Comparison of ENCODE assay signal across 9 mouse cellular contexts in the genomic region with DNA sequence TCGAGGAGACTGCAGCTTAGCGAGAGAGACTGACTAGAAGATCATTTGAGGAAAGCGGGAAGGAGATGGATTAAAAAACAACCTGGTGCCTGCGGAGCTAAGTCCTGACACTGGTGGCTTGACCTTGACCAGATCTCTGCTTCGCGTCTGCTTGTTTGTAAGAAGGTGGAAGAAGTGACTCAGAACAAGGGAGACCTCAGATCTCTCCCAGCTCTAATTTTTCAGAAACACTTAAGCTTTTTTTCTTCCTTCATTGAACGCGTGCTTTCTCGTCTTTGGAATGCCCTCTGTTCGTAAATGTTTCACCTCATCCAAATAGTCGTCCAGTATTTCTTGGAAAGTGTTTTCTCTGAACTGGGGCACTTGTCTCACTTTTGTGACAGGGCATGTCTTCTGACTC. TPM values are rescaled to one million over a fixed set of nuclear protein-coding genes. Genes with fewer than 3 reads are reported as not detected.
A peak's percentile ranks its signal among the peaks of the same experiment; 100 is the strongest.
DNase-seq lines count a peak whose midpoint lies in the region; ATAC-seq and TF ChIP-seq lines count a peak whose summit lies in the region.
"Had no signal": no experiment of that assay in that cellular context is flagged by ENCODE, and none has a peak within 500 bp of the region (broad histone marks: within the 10 kb centered on the region; RNA-seq: fewer than 3 reads in every experiment).

No protein-coding gene starts in this region.

- H3K27ac ChIP-seq in cerebellum, adult 2 months (ENCODE audit: insufficient read depth, low read length): no peak overlapping the region
- H3K27ac ChIP-seq in ES-E14 (ENCODE audit: insufficient read depth, low read depth, low read length, poor library complexity, severe bottlenecking): no peak overlapping the region
- peak overlapping the region; percentile 46 for H3K27ac ChIP-seq in hindbrain, embryonic 16.5 days (ENCODE audit: low read depth, low read length)
- peak overlapping the region; percentile 95 for H3K27ac ChIP-seq in midbrain, embryonic 10.5 days (replicated peaks)

- no peak for TF ChIP-seq CTCF in cerebellum, adult 2 months (IDR thresholded peaks at IDR 0.05; ENCODE audit: borderline replicate concordance, insufficient read depth, low read depth, low read length)

- peak overlapping the region; percentile 66 for H3K4me2 ChIP-seq in hindbrain, embryonic 16.5 days (ENCODE audit: low read length)

- H3K9me3 ChIP-seq in ES-E14 (ENCODE audit: control insufficient read depth, insufficient read depth, low read depth, low read length): no peaks in the 10 kb centered on the region
- no peaks in the 10 kb centered on the region for H3K9me3 ChIP-seq in hindbrain, embryonic 16.5 days (ENCODE audit: control insufficient read depth, low read length)
- no peaks in the 10 kb centered on the region for H3K9me3 ChIP-seq in midbrain, embryonic 10.5 days (replicated peaks)

- no peaks in the 10 kb centered on the region for H3K36me3 ChIP-seq in ES-E14 (ENCODE audit: control insufficient read depth, insufficient read depth, low read length, poor library complexity, severe bottlenecking)
- no peaks in the 10 kb centered on the region for H3K36me3 ChIP-seq in hindbrain, embryonic 16.5 days (ENCODE audit: control insufficient read depth, insufficient read depth, low read length)
- H3K36me3 ChIP-seq in midbrain, embryonic 10.5 days: no peaks in the 10 kb centered on the region
- H3K36me3 ChIP-seq: G1E had no signal

- WGBS in cerebellum, adult 2 months: 27% methylated on average over 11 of the region's 11 CpGs
- 12% methylated on average over 11 of the region's 11 CpGs for WGBS in hindbrain, embryonic 16.5 days
- WGBS in midbrain, embryonic 10.5 days: 11% methylated on average over 11 of the region's 11 CpGs

- H3K4me3 ChIP-seq in cerebellum, adult 2 months (replicated peaks; ENCODE audit: insufficient read depth, low read depth, low read length): peak overlapping the region; percentile 87
- H3K4me3 ChIP-seq in ES-E14 (ENCODE audit: insufficient read depth in 1 of 2, low read depth in 1 of 2, low read length in 2 of 2, poor library complexity in 1 of 2, severe bottlenecking in 1 of 2): peak overlapping the region; percentile 48 to 78
- peak overlapping the region; percentile 90 for H3K4me3 ChIP-seq in hindbrain, embryonic 16.5 days (ENCODE audit: low read length)
- H3K4me3 ChIP-seq in midbrain, embryonic 10.5 days: peak overlapping the region; percentile 91

- TF ChIP-seq POLR2A in cerebellum, adult 2 months (IDR thresholded peaks at IDR 0.05; ENCODE audit: borderline replicate concordance, insufficient read depth, low read length): no peak

- no peaks in the 10 kb centered on the region; the same call in 1 of the 2 replicates for H3K27me3 ChIP-seq in cerebellum, adult 2 months (ENCODE audit: control insufficient read depth, insufficient read depth, low read length)
- H3K27me3 ChIP-seq in hindbrain, embryonic 16.5 days (replicated peaks; ENCODE audit: control insufficient read depth, insufficient read depth, low read length): no peaks in the 10 kb centered on the region
- H3K27me3 ChIP-seq in midbrain, embryonic 10.5 days (ENCODE audit: low read depth, poor library complexity, severe bottlenecking): peaks cover 11% of the 10 kb centered on the region; the same call in 1 of the 2 replicates

- in situ Hi-C loops in ES-E14 (cut with MboI; ENCODE audit: low sequenced_read_pairs in 2 of 2, unreplicated experiment in 2 of 2): no loop called here

- peak overlapping the region; percentile 2; the same call in 1 of the 2 replicates for H3K9ac ChIP-seq in ES-E14 (ENCODE audit: insufficient read depth, low read depth, low read length, poor library complexity, severe bottlenecking)
- H3K9ac ChIP-seq in hindbrain, embryonic 16.5 days (ENCODE audit: low read depth, low read length): peak overlapping the region; percentile 58; the same call in 1 of the 2 replicates

- H3K4me1 ChIP-seq in cerebellum, adult 2 months (ENCODE audit: control insufficient read depth, insufficient read depth, low read length): no peaks in the 10 kb centered on the region
- no peaks in the 10 kb centered on the region for H3K4me1 ChIP-seq in ES-E14 (ENCODE audit: control insufficient read depth in 2 of 2, insufficient read depth in 2 of 2, low read length in 2 of 2, poor library complexity in 1 of 2)
- peaks cover 4% of the 10 kb centered on the region for H3K4me1 ChIP-seq in hindbrain, embryonic 16.5 days (ENCODE audit: control insufficient read depth, insufficient read depth, low read depth, low read length)
- H3K4me1 ChIP-seq in midbrain, embryonic 10.5 days: peaks cover 37% of the 10 kb centered on the region

- ATAC-seq in hindbrain, embryonic 16.5 days: no peak
- no peak for ATAC-seq in megakaryocyte-erythroid progenitor cell, adult 5-6 weeks (replicated peaks; ENCODE audit: low FRiP score, low TSS enrichment, poor library complexity, severe bottlenecking)

- no peak for DNase-seq in cerebellum, adult 2 months
- DNase-seq in cerebellum, postnatal 14 days: no peak
- DNase-seq in ES-E14 (ENCODE audit: low read depth, low spot score): no peak
- DNase-seq in midbrain, embryonic 10.5 days (ENCODE audit: low spot score): no peak
- no peak for DNase-seq in spleen, adult 18-20 months
- no peak for DNase-seq in right cerebral cortex, postnatal 14 days

TF ChIP-seq in ES-E14, 5 proteins besides CTCF, POLR2A, EP300 and RAD21:
- TF ChIP-seq HCFC1 (IDR thresholded peaks at IDR 0.05; ENCODE audit: borderline replicate concordance, insufficient read depth, low read length) (no peak), MAFK (IDR thresholded peaks at IDR 0.05; ENCODE audit: insufficient read depth, low read depth, low read length) (no peak), ZNF384 (IDR thresholded peaks at IDR 0.05; ENCODE audit: low read depth, low read length) (no peak), ZC3H11A (IDR thresholded peaks at IDR 0.05; ENCODE audit: borderline replicate concordance, low read depth, low read length) (no peak), CHD2 (IDR thresholded peaks at IDR 0.05; ENCODE audit: low read depth, low read length) (no peak)
TF ChIP-seq in ES-E14: peak in this region for 0.

RNA-seq across cellular contexts. Expression of a gene that starts 1.0 kb away (rescaled TPM):
- 9.7 and 11.3 TPM in 2 replicates for polyA plus RNA-seq in cerebellum, adult 2 months (2012; rRNA removed)
- 7.6 and 10.6 TPM in 2 replicates for total RNA-seq in ES-E14 (2012; rRNA removed)
- 4.7 and 4.9 TPM in 2 replicates for polyA plus RNA-seq in hindbrain, embryonic 16.5 days (2015; fragmentation: Nextera tagmentation; extraction: Ambion mirVana)
- polyA plus RNA-seq in midbrain, embryonic 10.5 days (2016; fragmentation: Nextera tagmentation; extraction: Ambion mirVana): 4.2 and 5.0 TPM in 2 replicates
- total RNA-seq in megakaryocyte-erythroid progenitor cell, adult 5-6 weeks (2014; fragmentation: Nextera tagmentation): 1.4 and 2.1 TPM in 2 replicates
- total RNA-seq in megakaryocyte-erythroid progenitor cell, adult 5-6 weeks (2017): 1.9 and 5.4 TPM in 2 replicates
- polyA plus RNA-seq: G1E had no signal

Comparison
In these comparisons a context has a peak if more than half of its experiments do, and no peak if none do; other contexts are left out.
1. H3K27ac ChIP-seq: peak in hindbrain, embryonic 16.5 days (single experiment) and midbrain, embryonic 10.5 days (single experiment); none in cerebellum, adult 2 months (single experiment) and ES-E14 (single experiment).
2. Peak in every context shown above with its lines, with median percentiles within 50 percentile points of each other: H3K4me3 ChIP-seq.